Mouse (Mus musculus): ENCODE results near the gene Tbc1d14. TPM values are rescaled to one million over a fixed set of nuclear protein-coding genes. Genes with fewer than 3 reads are reported as not detected.

Tbc1d14 gene
- total RNA-seq, 2 experiments from 2014 or later = 7.2 to 17.9 TPM

DNA sequence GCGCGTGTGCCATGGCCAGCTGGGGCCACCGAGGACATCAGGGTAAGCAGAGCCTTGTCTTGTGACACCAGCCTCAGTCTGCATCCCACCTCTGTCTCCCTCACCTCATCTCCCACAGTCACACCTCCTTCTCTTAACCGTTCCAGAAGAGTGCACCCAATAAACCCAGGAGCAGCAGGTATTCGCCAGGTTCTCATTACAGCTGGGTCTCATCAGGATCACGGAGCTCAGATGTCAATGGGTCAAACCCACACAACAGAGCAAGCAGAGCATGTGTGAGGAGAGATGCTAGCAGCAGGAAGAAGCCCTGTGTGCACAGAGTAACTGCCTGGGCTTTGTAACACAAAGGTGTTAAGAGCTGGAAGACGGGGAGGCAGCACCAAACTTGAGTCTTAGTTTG is 13.1 kb downstream of the Tbc1d14 start:
- ATAC-seq (replicated peaks; ENCODE audit: poor library complexity, severe bottlenecking) = no peak

DNA sequence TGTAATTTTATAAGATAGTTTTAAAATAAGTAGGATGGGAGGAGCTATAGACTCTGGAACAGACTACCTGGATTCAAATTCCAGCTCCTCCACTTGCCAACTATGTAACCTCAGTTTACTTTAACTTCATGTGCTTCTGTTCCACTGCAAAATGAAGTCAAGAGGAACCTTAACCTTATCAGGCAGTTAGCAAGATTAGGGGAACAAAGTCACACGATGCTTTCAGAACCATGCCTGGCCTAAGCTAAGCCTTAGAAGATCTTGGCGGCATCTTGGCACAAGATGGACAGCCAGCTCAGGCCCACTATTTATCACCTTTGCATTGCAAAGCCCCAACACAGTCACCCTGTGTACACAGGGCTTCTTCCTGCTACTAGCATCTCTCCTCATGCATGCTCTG is 14.1 kb downstream of the Tbc1d14 start:
- ATAC-seq (replicated peaks; ENCODE audit: poor library complexity, severe bottlenecking) = no peak

DNA sequence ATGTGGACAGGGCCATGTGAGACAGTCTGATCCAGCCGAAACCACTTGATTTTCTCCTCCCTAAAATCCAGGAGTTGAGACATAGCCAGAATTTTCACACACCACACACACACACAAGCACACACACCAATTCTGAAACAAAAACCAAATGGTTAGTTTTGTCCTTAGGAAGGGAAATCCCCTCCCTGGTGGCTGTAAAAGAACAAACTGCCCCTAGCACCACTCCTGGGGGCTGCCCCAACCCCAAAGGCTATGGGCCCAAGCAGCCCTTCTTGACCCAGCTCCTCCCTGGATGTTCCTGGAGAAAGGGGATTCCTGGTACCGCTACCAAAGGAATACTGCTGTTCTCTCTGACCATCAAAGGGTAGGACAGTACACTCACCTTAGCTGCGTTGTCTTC is 16.6 kb downstream of the Tbc1d14 start:
- no peak for ATAC-seq (replicated peaks; ENCODE audit: poor library complexity, severe bottlenecking)

DNA sequence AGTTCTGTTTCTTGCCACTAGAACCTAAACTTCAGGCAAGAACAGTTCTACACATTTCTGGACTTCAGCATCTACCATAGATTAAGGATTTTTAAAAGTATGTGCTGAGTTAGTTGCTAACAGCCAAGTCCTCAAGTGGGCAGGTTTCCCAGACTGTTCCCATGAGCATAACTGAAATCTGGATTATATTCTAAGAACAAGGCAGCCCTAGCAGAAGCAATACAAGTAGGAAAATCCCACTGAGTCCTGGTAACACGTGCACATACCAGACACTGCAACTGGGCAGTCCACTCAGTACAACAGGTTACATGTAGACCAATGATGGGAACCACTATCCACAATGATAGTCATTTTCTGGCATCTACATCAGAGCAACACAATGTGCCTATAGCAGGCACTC is 17.3 kb downstream of the Tbc1d14 start:
- ATAC-seq (replicated peaks; ENCODE audit: poor library complexity, severe bottlenecking) = no peak

DNA sequence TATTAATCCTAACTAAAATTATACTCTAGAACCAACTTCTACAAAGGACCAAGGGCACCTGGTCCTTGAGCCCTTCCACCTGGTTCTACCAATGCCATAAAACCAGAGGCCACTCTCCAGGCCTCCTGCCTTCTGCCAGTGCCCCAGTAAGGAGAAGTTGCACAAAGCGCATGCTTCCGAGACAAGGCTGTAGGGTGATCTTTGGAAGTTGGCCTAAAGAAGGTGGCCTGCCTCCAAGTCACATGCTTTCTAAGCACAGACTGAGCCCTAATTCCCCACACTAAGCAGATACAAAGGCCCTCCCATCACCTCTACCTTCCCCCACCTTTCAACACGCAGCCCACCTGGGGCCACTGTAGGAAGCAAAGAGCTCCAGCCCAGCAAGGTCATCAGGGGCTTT is 17.8 kb downstream of the Tbc1d14 start:
- ATAC-seq (replicated peaks; ENCODE audit: poor library complexity, severe bottlenecking) = peak; percentile 46

DNA sequence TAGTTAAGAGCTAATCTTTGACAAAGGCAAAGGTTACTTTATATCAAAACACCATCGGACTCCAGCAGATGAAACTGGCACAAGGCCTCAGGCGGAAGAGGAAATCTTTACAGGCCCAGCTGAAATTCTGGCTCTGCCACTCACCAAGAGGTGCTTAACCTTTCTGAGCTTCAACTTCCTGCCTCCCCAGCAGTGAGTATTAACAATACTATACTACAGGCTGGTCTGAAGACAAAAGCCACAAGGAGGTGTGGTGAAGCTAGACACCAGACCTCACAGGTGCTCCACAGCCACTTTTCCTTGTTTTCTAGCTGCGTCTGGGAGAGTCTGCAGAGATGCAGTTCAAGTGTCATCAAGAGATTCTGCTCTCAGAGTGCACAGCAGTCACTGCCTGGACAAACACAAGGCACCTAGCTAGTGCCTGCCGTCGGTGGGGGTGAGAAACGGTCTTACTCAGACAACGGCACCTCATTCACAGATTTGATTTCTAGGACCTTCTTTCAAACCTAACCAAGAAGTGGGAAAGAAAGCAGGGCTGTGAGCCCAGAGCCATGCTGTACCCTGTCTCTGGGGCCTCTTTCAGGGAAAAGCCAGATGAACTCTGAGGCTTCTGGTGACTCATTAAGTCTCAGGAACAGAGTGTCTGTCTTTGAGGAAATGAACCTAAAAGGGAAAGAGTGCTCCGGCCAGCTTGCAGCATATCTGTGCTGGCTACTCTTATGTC is 18.8 kb downstream of the Tbc1d14 start:
- peak; percentile 76 for ATAC-seq (replicated peaks; ENCODE audit: poor library complexity, severe bottlenecking)

DNA sequence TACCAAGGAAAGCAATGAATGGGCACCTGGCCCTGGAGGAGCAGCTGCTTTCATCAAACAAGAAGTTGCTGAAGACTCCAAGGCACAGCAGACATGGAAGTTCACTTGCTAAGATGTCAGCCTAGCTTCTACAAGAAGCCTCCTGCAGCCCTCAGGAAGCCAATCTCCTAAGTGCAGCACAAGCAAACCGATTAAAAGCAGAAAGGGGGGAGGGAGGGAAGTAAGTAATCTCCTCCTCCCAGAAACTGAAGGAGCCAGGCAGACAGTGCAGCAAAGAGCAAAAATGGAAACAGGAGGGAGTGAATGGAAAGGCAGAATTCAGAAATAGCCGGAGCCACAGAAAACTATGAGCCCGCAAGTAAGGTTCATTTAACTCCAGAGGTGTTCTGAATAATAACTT is 19.7 kb downstream of the Tbc1d14 start:
- ATAC-seq (replicated peaks; ENCODE audit: poor library complexity, severe bottlenecking) = no peak

DNA sequence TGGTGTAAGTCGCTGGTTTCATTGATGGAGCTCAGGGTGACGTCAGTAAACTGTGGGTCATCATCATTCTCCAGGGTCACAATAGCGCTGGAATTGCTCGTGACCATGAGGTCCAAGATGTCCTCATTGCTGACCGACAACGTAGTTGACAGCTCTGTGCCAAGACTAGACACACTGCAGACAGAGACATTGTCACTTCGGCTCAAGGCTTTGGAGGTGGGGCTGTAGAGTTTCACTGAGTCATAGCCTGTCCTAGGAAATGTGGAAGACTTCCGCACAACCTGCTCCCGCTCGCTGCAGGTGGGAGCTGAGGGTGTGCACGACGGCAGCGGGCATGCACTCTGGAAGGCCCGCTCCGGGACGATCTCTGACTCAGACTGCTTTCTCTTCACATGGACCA is 21.7 kb downstream of the Tbc1d14 start:
- no peak for ATAC-seq (replicated peaks; ENCODE audit: poor library complexity, severe bottlenecking)

DNA sequence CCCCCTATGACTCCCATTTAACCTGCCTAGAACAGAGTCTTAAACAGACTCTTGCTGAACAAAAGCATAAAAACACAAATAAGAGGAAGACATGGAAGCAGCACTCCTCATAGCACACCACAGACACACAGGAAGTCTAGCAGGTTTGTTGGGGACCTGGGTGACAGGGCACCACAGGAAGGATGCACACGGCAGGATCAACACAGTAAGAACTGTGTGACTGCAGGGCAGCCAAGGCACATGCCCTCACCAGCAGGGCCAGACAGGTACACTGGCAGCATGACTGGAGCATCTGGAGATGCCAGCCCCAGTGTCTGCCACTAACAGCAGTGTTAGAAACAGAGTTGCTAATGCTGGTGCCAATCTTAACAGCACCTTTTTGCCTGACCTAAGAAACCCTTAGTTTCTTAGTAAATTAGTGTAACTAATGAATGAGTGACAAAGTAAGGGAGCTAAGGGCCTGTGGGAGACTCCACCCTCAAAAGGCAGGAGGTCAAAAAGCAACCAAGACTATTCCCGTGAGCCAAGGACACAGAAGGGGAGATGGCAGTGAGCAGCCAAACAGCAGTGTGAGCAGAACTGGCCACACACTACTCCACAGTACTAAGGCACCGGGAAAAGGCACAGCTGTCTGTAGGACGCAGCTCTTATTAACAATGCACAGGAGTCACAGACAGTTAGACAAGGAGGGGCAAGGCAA is 22.4 kb downstream of the Tbc1d14 start:
- ATAC-seq (replicated peaks; ENCODE audit: poor library complexity, severe bottlenecking) = no peak

DNA sequence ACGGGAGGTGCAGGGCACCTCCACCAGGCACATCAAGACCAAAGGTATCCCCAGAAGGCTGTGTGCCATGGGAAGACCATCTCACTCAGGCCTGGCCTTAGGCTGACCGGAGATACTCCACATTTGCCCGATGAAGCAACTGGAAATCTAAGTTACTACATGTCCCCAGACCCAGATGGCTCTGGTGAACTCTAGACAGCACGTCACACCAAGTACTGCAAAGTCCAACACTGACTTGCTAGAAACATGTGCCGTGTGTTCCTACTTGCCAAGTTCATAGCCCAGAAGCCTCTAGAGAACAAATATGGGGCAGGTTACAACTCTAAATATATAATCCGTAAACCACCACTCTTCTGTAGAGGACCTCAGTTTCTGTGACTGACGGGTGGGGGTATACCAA is 23.0 kb downstream of the Tbc1d14 start:
- ATAC-seq (replicated peaks; ENCODE audit: poor library complexity, severe bottlenecking) = no peak

DNA sequence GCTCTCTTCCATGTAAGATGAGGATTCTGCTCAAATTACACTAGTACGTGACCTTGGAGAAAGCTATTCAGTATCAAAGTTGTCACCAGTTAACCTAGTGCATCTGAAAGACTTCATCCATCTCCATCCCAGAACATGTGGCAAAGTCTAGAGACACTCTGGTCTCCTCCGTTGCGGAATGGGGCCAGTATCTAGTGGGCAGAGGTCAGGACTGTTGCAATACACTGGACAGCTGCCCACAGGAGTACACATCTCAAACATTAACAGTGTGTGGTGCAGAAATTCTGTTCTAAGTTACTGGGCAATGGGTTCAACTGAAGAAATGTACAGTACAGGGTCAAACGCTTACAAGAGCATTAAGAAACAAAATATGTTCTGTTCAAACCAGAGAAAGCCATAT is 25.0 kb downstream of the Tbc1d14 start:
- no peak for ATAC-seq (replicated peaks; ENCODE audit: poor library complexity, severe bottlenecking)

DNA sequence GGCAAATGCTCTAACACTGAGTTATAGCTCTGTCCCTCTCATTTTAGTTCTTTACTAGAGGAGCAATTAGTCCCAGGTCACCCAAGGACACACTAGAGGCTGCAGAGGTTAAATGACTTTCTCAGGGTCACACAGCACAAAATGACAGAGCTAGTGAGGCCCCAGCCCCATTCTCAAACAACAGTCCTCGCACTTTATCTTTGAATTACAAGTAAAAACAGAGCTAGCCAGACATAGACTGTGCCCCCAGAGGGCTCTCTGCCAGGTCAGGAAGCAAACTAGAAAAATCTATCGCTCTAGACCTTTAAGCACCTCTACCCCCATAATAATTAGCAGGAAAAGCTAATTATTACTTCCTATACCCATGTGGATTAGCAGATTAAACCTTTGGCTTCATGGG is 25.4 kb downstream of the Tbc1d14 start:
- ATAC-seq (replicated peaks; ENCODE audit: poor library complexity, severe bottlenecking) = no peak

DNA sequence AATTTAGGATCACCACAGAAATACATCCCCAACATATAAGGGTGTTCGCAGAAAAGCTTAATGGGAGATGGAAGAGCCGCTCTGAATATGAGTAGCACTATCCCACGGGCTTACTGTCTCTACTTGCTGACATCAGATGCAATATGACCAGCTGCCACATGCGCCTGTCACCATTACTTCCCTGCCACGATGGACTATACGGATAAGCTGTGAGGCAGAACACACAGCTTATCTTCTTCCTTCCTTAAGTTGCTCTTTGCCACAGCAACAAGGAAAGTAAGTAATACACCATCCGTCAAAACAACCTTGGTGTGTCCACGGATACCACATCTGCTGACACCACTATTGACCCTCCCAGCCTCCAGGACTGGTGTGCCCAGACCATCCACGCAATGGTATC is 28.5 kb downstream of the Tbc1d14 start:
- ATAC-seq (replicated peaks; ENCODE audit: poor library complexity, severe bottlenecking) = no peak

DNA sequence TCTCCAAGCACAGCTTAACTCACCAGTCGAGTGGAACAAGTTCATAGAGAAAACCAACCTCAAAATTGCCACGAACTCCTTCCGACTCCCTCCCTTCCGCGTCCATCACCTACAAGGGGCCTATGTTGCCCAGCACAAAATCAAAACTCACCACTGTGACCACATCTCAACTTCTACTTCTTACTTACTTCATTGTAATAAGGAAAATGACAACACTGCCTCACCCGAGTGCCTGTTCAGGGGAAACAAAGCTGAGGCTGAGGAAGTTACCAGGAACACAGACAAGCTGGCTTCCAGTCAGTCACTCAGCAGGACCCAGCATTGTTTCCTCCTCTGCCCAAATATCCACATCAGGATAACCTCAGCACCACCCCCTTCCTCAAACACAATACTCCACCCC is 29.3 kb downstream of the Tbc1d14 start:
- peak; percentile 43 for ATAC-seq (replicated peaks; ENCODE audit: poor library complexity, severe bottlenecking)

DNA sequence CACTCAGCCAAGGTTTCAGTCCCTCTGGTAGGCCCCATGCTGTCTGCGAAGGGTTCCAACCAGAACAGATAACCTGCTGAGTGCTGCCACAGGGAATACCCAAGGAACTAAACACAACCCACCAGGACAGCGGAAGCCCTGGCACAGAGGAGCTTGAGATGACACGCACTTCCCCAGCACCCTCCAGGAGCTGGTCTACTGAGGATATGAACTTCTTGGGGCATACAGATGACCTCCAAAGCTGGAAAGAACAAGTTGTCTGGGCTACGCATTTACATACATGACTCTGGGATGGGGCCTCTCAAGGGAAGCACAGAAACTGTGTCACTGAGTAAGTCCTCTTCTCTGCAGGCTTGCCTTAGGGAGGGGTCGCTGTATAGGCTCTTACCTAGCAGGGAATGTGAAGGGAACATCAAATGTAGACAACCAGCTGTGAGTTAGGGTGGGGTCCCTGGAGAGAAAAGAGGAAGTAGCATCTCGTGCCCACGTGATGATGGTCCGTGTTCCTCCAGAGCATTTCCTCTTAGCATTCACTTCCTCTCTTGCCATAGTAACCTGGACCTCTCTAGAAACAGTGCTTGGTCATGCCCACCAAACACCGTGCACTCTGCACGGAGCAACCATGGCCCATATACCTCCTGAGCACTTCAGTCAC is 30.2 kb downstream of the Tbc1d14 start:
- ATAC-seq (replicated peaks; ENCODE audit: poor library complexity, severe bottlenecking) = peak; percentile 92

DNA sequence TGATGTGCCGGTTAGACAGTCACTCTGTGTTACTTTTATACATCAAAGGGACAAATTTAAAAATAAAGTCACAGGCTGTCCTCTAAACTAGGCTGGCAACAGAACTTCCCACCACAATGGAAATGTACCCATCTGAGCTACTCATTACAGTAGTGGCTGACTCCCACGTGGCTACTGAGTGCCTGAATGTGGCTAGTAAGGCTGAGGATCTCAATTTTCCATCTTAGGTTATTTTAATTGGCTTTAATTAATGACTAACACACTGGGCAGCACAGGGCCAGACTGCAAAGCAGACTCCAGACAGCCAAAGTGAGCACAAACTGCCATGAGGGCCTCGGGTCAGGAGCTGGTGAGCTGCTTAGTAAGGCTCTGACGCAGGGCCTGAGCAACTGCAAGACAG is 31.6 kb downstream of the Tbc1d14 start:
- ATAC-seq (replicated peaks; ENCODE audit: poor library complexity, severe bottlenecking) = no peak

DNA sequence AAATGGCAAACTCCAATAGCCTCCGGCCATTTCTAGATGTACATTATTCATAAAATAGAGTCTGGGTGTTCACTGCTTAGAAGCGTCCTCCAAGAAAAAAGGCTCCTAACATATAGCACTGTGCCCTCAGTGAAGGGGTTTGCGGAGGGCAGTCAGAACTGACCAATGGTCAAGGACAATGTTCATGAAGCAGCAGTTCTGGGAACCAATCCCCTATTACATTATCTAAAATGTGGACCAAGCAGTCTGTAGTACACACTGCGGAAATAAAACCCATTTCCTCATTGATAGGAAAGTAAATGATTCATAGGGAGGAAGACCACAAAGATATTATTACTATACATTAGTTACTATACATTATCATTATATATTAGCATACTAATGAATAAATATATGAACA is 32.6 kb downstream of the Tbc1d14 start:
- no peak for ATAC-seq (replicated peaks; ENCODE audit: poor library complexity, severe bottlenecking)

DNA sequence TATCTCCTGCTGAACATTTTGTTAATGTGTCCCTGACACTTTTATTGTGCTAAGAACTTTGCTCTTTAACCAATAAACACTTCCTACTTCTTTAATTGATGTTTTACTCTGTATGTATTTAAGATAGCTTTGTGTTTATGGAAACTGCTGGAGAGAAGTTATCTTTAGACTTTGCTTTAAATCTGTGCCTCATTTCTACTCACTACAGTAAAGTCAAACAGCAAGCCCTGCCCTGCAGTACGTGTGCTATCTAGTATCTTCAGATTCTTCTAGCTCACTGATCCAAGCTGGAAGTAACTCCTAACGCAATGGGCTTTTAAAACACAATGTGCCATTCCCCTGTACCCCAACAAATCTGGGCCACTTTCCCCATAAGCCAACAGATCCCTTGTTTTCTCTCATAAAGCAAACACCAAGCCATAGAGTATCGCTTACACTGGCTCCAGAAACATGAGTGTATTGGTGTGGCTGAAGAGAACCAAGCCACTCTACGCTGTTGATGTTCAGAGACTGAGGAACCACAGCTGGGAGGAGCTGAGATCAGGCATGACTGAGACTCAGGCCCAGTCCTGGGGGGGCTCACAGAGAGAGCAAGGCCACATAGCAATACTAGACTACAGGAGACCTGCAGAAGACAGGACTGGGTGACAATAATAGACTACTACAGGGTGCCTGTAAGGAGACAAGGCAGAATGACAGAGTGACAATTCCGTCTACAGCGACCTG is 33.4 kb downstream of the Tbc1d14 start:
- no peak for ATAC-seq (replicated peaks; ENCODE audit: poor library complexity, severe bottlenecking)

DNA sequence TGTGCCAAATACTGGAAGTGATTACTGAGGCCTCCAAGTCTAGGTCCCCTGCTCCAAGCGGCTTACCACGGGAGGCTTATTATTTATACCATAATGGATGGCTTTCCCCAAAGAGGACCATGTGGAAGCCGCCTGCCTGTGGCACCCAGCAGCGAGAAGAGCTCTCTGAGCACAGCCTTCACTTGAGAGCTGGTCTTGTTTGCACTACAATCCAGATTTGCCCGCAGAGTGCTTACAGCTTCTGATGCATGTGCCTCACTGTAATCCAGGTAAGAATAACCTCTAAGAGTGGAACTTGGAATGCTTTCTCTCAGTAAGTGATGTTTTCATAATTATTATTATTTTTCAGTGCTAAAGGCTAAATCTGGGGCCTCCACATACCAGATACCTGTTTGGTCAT is 34.0 kb downstream of the Tbc1d14 start:
- no peak for ATAC-seq (replicated peaks; ENCODE audit: poor library complexity, severe bottlenecking)

DNA sequence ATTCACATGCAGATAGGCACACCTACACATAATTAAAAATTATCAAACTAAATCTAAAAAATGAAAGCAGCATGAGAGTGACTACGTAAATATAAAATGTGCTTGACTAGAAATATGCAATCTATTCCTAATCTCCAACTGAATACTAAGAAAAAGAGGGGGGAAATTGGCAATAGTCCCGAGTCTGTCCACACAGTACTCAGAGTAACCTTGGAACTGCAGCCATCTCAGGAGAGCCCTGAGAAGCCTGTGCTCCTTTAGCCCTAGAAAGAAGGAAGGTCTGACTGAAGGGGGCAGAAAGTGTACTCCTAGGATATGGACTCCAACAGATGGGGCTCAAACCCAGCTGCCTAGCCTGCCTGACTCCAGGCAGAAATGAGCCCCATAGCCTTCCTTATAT is 34.5 kb downstream of the Tbc1d14 start:
- no peak for ATAC-seq (replicated peaks; ENCODE audit: poor library complexity, severe bottlenecking)

Data from granulocyte monocyte progenitor cell, adult 5-6 weeks (primary cell).